ENCODE assay signal across 8 mouse cellular contexts in genomic region chr9:69397432-69397759, GRCm38 (mm10). TPM values are rescaled to one million over a fixed set of nuclear protein-coding genes. Genes with fewer than 3 reads are reported as not detected.
A peak's percentile ranks its signal among the peaks of the same experiment; 100 is the strongest.
DNase-seq lines count a peak whose midpoint lies in the region; ATAC-seq and TF ChIP-seq lines count a peak whose summit lies in the region.

No protein-coding gene starts in this region.

- H3K4me1 ChIP-seq in heart, embryonic 11.5 days (ENCODE audit: control insufficient read depth, insufficient read depth, low read length): no peaks in the 10 kb centered on the region; the same call in 1 of the 2 replicates
- H3K4me1 ChIP-seq in ES-Bruce4 (ENCODE audit: control insufficient read depth, insufficient read depth, low read length): no peaks in the 10 kb centered on the region
- peaks cover 27% of the 10 kb centered on the region for H3K4me1 ChIP-seq in megakaryocyte, embryonic 14.5 days

- H3K27me3 ChIP-seq in heart, embryonic 11.5 days (ENCODE audit: control insufficient read depth, insufficient read depth, low read length): no peaks in the 10 kb centered on the region
- no peaks in the 10 kb centered on the region for H3K27me3 ChIP-seq in ES-Bruce4 (ENCODE audit: control insufficient read depth, insufficient read depth, low read length, poor library complexity, severe bottlenecking)
- H3K27me3 ChIP-seq in megakaryocyte, embryonic 14.5 days (replicated peaks): no peaks in the 10 kb centered on the region

- H3K27ac ChIP-seq in heart, embryonic 11.5 days (ENCODE audit: low read depth, low read length): peak overlapping the region; percentile 96; the same call in 1 of the 2 replicates
- no peak overlapping the region; the same call in 1 of the 2 replicates for H3K27ac ChIP-seq in ES-Bruce4 (ENCODE audit: insufficient read depth, low read length)

- no peak for DNase-seq in heart, postnatal 10 days
- no peak for DNase-seq in gastrocnemius, postnatal 4 days (ENCODE audit: low spot score in 2 of 2)
- no peak for DNase-seq in cerebellum, adult 11-12 months
- DNase-seq in adrenal gland, adult 2 months: no peak

- no peaks in the 10 kb centered on the region for H3K9me3 ChIP-seq in heart, embryonic 11.5 days (replicated peaks; ENCODE audit: control insufficient read depth, low read length)
- H3K9me3 ChIP-seq in ES-Bruce4 (replicated peaks; ENCODE audit: control insufficient read depth, insufficient read depth, low read length, poor library complexity, severe bottlenecking): no peaks in the 10 kb centered on the region
- H3K9me3 ChIP-seq in megakaryocyte, embryonic 14.5 days: no peaks in the 10 kb centered on the region

- H3K36me3 ChIP-seq in heart, embryonic 11.5 days (ENCODE audit: control insufficient read depth, insufficient read depth, low read length): no peaks in the 10 kb centered on the region
- H3K36me3 ChIP-seq in ES-Bruce4 (ENCODE audit: control insufficient read depth, insufficient read depth, low read length, poor library complexity, severe bottlenecking): no peaks in the 10 kb centered on the region; the same call in 1 of the 2 replicates
- peaks cover 13% of the 10 kb centered on the region for H3K36me3 ChIP-seq in megakaryocyte, embryonic 14.5 days (replicated peaks; ENCODE audit: low read length)

- WGBS in heart, embryonic 11.5 days (ENCODE audit: insufficient replicate concordance): 56% methylated on average over 2 of the region's 2 CpGs

- peak; percentile 59; the same call in 1 of the 2 replicates for ATAC-seq in heart, embryonic 11.5 days (replicated peaks; ENCODE audit: insufficient number of reproducible peaks, low FRiP score, low TSS enrichment)
- peak; percentile 13; the same call in 1 of the 2 replicates for ATAC-seq in granulocyte monocyte progenitor cell, adult 5-6 weeks (replicated peaks; ENCODE audit: poor library complexity, severe bottlenecking)

- peak overlapping the region; percentile 98 for H3K9ac ChIP-seq in heart, embryonic 11.5 days (ENCODE audit: low read depth, low read length)
- peak overlapping the region; percentile 99 for H3K9ac ChIP-seq in ES-Bruce4 (ENCODE audit: low read depth, poor library complexity, severe bottlenecking)

- H3K4me2 ChIP-seq in heart, embryonic 11.5 days: peak overlapping the region; percentile 88

- TF ChIP-seq CTCF in ES-Bruce4 (IDR thresholded peaks at IDR 0.05; ENCODE audit: low read depth, low read length): no peak

- intact Hi-C loops in heart, postnatal 10 days (cut with DNase I): no loop called here

- no peak for TF ChIP-seq POLR2A in ES-Bruce4 (IDR thresholded peaks at IDR 0.05; ENCODE audit: insufficient read depth, low read length)

- TF ChIP-seq EP300 in ES-Bruce4 (IDR thresholded peaks at IDR 0.05; ENCODE audit: insufficient read depth, low read depth, low read length): no peak

- peak overlapping the region; percentile 82 for H3K4me3 ChIP-seq in heart, embryonic 11.5 days (ENCODE audit: low read depth, low read length)
- peak overlapping the region; percentile 89 for H3K4me3 ChIP-seq in ES-Bruce4 (ENCODE audit: low read depth, low read length)
- peak overlapping the region; percentile 97 for H3K4me3 ChIP-seq in megakaryocyte, embryonic 14.5 days (replicated peaks)

RNA-seq across cellular contexts. Expression of gene Ice2, which starts 0.3 kb away (rescaled TPM):
- polyA plus RNA-seq in heart, embryonic 11.5 days (2014; fragmentation: Nextera tagmentation; extraction: Ambion mirVana): 14.5 and 15.6 TPM in 2 replicates
- 10 to 100 TPM in 1 of 2 experiments, 1 to 10 TPM in 1; 8.6 to 10.2 TPM for total RNA-seq in heart, postnatal 10 days (2021)
- 20.2 and 25.7 TPM in 2 replicates for polyA plus RNA-seq in ES-Bruce4 (2011; ENCODE audit: insufficient read depth, insufficient read length, low read depth, missing spikeins)
- total RNA-seq in granulocyte monocyte progenitor cell, adult 5-6 weeks (2014; fragmentation: Nextera tagmentation): 27.2 and 27.5 TPM in 2 replicates
- 16.4 and 27.1 TPM in 2 replicates for total RNA-seq in granulocyte monocyte progenitor cell, adult 5-6 weeks (2017)
- polyA plus RNA-seq in megakaryocyte, embryonic 14.5 days (2012; ENCODE audit: insufficient read depth, low replicate concordance): 0.39 TPM in 1 of 2 replicates, not detected in the other
- total RNA-seq in gastrocnemius, postnatal 4 days (2021): 10 to 100 TPM in 1 of 2 experiments, 1 to 10 TPM in 1; 9.5 to 11.1 TPM
- total RNA-seq in adrenal gland, adult 2 months (2021): 10 to 100 TPM; 13.1 to 13.7 TPM
- 1.5 and 1.7 TPM in 2 replicates for polyA plus RNA-seq in adrenal gland, adult 2 months (2012; rRNA removed)

RNA-seq across cellular contexts. Expression of gene Anxa2, which starts 56.0 kb away (rescaled TPM):
- polyA plus RNA-seq in heart, embryonic 11.5 days (2014; fragmentation: Nextera tagmentation; extraction: Ambion mirVana): 386 and 425 TPM in 2 replicates
- 100 to 1,000 TPM; 207 to 221 TPM for total RNA-seq in heart, postnatal 10 days (2021)
- 139 and 148 TPM in 2 replicates for polyA plus RNA-seq in ES-Bruce4 (2011; ENCODE audit: insufficient read depth, insufficient read length, low read depth, missing spikeins)
- 119 and 132 TPM in 2 replicates for total RNA-seq in granulocyte monocyte progenitor cell, adult 5-6 weeks (2014; fragmentation: Nextera tagmentation)
- 95.9 and 98.4 TPM in 2 replicates for total RNA-seq in granulocyte monocyte progenitor cell, adult 5-6 weeks (2017)
- polyA plus RNA-seq in megakaryocyte, embryonic 14.5 days (2012; ENCODE audit: insufficient read depth, low replicate concordance): 6.0 TPM in 1 of 2 replicates, not detected in the other
- 100 to 1,000 TPM; 342 to 392 TPM for total RNA-seq in gastrocnemius, postnatal 4 days (2021)
- total RNA-seq in adrenal gland, adult 2 months (2021): 100 to 1,000 TPM; 349 to 528 TPM
- polyA plus RNA-seq in adrenal gland, adult 2 months (2012; rRNA removed): 194 and 230 TPM in 2 replicates
